Mouse (Mus musculus) embryo, embryonic 10 days (tissue): ENCODE measurements around the gene Arl3.

Source experiments
- DNase-seq: peaks from one replicate; pipeline ENCODE4 v3.0.0-alpha.2; 2015; ENCODE audit warnings: low spot score

The Arl3 gene

DNA sequence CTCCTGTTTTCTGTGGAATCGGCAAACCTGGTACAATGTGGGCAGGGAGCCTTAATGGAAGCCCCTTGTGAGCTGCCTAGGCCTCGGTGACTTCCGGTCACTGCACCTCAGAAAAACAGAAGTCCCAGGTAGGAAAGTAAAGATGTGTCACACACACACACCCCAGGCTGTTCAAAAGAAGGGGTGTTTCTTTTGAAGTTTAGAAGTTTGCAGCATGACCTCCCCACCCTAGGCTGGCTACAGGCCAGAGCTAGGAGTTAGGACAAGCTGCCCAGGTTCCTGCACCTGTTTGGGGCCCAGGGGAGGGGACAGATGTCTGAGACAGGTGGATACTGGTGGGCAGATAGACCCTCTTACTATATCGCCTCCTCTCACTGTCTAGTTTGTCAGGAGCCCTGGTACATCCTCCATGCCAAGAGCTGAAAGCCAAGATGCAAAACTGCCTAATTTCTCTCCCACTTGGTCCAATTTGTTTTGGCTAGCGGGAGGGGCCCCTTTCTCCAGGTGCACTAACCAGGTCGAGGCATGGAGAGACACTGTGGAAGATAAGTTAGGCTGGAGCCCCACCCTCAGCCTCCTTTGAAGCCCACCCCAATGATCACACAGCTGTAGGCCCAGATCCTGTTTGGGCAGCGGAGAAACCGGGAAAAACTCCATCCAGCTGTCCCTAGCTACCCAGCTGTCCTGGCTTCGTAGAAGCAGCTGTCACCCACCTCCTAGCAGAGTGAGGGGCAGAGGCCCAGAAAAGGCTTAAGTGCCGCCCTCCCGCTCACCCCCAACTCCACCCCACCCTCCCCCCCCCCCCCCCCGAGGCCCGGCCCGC lies 55.3 kb downstream of the Arl3 start:
- peak; percentile 59 for DNase-seq

DNA sequence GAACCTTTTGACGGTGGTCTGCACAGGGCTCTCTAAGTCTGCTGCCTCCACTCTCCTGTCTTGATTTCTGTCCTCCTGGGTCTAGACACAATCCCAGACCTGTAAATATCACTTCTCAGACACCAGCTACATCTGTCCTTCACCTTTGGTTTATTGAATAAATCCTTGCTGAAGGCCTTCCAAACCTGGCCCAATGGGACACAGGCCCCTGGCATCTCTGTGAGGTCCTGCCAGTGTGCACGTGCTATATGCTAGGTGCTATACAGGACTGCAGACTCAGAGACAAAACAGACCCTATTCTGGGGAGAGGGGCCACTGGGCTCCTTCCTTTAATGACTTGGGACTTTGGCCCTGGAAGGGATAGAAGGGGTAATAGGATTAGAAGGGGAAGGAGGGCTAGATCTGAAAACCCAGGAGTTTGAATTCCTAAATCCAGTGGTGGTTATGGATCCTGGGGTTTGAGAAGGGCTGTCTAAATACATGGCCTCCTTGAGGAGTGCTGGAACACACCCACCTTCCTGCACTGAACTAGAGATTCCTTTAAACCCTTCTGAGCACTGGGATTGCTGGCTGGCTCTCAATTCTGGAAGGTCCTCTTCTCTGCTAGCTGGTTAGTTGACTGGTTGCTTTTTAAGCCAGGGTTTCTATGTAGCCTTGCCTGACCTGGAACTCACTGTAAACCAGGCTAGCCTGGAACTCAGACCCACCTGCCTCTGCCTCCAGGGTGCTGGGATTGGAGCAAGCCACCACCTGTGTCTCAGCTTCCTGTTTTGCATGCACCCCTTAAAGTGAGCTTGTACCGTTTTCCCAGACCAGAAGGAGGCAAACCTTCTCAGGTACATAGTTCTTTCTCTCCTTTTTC lies 56.1 kb downstream of the Arl3 start:
- DNase-seq: no peak

DNA sequence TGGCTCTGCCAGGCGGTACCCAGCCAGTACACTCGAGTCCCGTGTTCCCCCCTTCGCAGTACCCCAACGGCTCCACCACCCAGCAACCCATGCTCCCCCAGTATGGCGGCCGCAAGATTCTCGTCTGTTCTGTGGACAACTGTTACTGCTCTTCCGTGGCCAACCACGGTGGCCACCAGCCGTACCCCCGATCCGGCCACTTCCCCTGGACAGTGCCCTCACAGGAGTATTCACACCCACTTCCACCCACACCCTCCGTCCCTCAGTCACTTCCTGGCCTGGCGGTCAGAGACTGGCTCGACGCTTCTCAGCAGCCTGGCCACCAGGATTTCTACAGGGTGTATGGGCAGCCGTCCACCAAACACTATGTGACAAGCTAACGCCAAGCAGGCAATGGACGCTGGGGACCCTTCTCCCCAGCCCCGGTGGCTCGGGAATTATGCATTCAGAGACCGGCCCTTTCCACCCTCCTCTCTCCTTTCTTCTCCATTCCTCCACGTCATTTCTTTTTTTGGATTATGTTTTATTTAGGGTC lies 57.6 kb downstream of the Arl3 start:
- DNase-seq: no peak

DNA sequence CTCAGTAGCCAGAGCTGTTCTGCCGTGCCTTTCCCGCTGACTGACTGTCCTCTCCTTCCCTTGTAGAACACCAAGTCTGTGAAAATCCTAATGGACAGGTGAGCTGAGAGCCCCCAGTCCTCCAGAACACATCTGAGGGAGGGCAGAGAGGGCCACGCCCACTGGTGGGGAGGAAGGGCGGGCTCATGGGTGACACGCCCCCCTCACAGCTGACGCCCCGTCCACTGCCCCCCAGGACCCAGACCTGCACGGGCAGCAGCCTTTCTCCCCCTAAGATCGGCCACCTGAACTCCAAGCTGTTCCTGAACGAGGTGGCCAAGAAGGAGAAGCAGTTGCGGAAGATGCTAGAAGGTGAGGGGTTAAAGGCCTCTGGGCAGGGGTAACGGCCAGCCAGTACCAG lies 58.6 kb downstream of the Arl3 start:
- DNase-seq: no peak

DNA sequence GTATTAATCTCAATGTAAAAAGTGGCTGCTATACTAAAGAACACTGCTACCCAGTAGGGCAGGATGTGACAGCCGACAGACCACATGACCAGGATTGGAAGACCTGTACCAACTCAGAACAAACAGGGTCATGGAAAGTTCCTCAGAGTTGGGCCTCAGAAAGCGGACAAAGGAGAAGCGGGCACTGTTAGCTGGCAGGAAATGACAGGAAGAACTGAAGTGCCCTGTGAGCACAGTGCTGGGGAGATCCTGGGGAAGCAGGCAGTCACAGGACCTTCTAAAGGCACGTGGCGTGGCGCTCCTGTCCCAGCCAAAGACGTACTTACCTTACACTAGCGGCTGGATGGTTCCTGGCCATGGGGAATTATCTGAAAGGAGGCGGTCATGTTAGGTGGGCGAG lies 61.7 kb downstream of the Arl3 start:
- no peak for DNase-seq

DNA sequence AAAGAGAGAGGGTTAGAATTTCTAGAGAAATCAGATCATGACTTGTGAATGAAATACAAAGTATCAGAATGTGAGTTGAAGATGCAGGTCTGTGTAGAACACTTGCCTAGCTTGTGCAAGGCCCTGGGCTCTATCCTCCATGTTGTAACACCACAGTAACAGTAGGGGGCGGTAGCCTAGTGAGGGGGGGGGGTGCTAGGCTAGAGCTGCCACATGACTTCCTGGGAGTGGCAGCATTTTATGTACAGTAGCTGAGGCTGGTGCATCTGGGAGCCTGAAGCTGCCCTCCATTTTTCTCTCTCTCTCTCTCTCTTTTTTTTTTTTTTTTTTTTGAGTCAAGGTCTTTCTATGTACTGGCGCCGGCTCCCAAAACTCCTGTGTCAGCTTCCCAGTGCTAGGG lies 62.2 kb downstream of the Arl3 start:
- DNase-seq: no peak

DNA sequence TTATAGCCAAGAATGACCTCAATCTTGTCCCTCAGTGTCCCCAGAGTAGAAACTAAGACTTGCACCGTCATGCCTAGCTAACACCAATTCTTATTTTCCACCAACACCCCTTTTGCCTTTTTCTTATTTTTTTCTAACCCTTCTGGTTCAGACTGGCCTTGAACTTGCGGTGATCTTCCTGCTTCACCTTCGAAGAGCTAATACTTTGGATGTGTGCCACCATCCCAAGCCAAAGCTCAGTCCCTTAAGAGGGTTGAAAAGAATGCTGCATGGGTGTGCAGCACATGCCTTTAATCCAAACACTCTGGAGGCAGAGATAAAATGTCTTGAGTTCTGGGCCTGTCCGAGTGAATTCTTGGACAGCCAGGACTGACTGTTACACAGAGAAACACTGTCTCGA lies 62.6 kb downstream of the Arl3 start:
- DNase-seq: no peak

DNA sequence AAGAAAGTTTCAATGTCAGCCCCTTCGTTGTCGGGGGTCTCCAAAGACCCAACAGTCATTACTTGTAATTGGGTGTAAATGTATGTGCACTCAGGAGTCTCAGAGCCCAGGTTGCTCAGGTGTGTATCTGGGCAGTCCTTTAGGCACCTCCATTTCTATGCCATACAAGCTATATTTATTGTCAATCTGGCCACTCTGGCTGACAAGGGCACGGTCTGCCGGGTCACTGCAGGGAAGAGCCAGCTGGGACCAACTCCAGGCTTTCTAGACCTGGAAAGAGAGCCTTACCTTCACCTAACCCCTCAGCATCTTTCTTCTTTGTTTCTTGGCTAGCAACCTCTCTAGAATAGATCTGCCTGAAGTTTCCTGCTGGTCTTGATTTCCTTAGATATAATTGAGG lies 63.3 kb downstream of the Arl3 start:
- no peak for DNase-seq

DNA sequence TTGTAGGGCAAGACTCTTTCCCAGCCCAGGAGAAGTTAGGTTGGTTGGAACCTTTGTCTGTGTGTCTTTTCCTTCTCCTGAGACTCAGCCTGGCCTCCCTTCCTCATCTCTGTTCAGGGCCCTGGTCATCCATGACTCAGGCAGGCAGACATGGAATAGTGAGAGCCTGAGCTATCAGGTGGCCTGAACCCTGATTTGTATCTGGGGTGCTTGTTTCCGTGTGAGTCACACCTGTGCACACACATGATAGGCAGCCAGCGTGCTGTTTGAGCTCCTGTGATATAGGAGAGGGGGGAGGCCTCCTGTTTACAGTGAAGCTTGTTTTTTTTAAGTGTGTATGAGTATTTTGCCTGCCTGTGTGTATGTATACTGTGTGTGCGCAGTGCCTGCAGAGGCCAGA lies 63.8 kb downstream of the Arl3 start:
- no peak for DNase-seq

DNA sequence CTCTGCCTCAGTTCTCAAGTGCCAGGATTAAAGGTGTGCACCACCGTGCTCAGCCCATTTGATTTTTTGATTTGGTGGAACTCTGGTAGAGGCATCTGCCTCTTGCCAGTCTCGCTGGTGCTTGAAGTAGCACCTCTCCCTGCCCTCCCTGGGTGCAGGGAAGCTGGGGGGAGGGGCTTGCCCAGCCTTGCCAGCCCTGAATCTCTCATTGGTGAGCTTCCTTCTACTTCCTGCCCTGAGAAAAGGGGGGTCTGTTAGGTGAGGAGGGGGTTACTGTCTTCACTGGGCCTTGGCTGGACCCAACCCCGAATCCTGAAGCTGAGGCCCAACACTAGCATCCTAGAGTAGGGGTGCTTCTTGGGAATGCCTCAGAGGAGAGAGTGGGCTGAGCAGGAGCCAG lies 64.3 kb downstream of the Arl3 start:
- DNase-seq: no peak

DNA sequence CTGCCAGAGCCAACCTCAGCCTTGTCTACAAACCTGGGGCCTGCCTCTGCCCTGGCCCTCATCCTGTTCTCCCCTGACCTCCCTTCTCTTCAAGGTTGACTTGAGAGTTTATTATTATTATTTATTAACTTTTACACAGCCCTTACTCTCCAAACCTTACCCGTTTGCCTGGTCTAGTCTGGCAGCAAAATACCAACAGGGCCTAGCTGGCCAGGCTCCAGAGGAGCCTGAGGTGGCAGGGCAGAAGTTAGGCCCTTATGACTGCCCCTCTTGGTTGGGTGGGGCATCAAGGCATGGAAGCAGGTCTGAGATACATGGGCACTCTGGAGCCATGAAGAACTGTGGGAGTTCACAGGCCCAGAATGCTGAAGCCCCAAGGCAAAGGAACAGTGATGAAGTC lies 65.2 kb downstream of the Arl3 start:
- no peak for DNase-seq

DNA sequence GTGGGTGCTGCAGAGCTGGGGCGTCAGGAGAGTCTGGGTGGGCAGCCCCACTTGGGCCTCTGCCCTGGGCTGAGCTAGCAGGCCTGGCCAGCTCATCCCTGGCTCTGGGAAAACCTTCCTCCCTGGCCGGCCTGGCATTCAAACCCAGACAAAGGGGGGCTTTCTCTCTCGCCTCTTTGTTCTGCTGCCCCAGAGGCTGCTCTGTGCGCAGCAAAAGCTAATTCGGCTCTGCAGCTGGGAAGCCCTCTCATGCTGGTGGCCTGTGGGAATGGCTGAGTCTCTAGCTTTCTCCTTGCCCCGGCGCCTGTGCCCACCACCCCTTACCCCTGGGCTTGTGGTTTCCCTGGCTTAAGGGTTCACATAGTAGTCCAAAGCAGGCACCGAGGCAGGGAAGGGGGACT lies 65.8 kb downstream of the Arl3 start:
- peak; percentile 69 for DNase-seq

DNA sequence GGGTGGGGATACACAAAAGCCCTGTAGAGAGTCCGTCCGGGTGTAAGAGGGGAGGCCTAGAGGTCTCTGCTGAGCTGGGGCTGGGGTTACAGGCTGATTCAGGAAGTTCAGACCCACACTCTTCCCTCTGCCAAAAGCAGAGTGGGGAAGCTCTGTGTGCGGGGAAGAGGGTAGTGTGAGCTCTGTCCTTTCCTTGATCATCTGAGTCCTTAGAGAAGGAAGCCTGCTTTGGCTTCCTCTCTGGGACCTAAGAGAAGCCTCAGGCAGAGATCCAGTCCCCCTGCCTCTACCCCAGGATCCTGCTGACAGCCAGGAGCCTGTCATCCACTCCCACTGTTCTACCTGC lies 66.7 kb downstream of the Arl3 start:
- no peak for DNase-seq

DNA sequence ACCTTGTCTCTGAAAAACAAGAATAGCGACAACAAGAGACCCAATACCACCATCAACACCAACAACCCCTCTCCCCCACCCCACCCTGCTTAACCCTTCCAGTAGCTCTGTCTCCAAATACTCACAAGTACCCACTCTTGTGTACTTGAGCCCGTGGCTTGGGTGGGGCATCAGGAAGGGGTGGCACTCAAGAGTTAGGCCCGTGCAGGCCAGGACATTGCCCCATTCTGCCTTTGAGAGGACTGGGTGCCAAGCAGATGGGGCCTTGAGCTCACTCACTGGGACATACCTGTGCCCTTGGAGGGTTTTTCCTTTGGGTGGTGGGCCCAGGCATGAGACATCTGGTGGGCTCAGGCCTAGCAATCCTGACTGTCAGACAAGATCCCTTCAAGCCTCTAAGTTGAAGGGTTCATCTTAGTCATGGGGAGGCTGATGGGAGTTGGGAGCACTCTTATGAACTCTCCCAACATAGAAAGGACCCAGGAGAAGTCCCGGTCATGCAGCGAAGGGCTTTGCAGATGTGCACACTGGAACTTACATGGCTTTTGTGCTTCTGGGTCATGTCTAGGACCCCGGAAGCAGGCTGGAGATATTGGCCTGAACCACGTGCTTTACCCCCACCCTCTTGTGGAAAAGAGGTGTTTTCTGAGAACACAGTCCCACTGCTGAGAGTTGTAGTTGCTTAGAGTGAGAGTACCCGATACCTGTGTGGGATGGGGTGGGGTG lies 67.2 kb downstream of the Arl3 start:
- no peak for DNase-seq

DNA sequence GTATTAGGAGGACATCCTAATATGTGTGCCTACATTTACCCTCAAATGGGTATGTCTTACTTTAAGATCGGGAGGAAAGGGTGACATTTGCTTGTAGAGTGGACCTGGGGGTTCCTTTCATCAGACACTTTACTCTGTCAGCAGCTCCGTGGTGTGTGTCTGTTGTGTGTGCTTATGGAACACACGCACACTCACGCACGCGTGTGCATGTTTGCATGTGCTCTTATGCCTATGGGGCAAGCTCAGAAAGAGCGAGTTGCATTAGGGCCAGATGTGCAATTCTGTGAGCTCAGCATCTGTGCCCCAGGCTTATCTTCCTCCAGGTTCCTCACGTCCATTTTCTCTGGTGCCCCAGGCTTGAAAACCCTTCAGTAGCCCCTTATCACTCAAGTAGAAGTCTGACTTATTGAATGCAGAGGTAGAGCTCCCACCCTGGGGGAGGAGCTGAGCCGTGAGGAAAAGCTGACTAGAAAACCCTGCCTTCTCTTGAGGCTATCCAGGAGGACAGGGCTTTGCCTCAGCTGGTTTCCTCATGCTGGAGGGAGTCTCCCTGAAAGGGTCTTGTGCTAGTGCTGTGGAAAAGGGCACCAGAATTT lies 68.1 kb downstream of the Arl3 start:
- DNase-seq: no peak

DNA sequence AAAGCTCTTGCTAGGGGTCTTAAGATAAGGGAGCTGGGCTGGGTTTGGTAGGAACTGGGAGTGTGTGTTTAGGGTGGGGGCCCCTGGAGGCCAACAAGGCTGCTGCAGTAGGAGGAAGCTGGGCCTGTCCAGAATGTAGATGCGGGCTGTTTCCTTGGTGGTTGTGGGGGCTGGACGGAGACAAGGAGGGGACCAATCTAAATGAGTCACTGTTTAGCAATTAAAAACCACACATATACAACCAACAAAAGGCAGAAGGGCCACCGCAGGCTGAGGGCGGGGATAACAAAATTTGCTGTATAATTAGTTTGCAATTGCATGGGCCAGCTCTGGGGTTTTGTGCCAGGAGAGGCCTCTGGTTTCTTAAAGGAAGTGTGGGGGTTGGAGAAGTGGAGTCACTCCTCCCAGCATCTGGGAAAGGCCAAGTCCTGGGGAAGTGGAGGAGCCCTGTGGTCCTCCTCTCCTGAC lies 68.9 kb downstream of the Arl3 start:
- peak; percentile 45 for DNase-seq

DNA sequence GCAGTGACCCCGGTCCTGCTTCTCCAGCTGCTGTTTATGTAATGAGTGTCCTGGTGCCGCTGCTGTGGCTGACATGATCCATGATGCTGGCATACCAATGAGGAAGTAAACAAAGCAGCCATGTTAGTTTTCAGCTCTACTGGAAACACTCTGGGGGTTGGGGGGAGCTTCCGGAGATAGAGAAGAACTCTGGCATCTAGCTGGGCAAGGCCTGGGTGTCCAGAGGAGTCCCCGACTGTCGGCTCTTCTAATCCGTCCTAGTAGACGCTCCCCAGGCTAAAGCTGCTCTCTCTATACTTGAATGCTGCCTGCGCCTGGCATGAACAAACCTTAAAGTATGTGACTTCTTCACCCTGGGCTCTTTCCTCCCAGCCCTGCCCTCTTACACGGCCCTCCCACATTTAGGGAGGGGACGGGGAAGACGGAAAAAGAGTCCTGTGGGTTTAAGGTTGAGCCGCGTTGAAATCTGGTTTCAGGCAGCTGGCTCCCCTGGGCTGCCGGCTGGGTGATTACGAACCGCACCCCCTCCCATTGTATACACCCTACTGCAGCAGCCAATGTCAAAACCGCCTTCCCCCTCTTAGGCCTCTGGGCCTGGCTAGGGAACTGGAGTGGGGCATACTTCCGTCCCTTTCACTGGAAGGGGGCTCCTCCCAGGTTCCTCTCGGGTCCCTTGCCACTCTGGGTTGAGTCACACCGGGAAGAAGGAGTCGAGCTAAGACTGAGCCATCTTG lies 69.5 kb downstream of the Arl3 start:
- peak; percentile 71 for DNase-seq

DNA sequence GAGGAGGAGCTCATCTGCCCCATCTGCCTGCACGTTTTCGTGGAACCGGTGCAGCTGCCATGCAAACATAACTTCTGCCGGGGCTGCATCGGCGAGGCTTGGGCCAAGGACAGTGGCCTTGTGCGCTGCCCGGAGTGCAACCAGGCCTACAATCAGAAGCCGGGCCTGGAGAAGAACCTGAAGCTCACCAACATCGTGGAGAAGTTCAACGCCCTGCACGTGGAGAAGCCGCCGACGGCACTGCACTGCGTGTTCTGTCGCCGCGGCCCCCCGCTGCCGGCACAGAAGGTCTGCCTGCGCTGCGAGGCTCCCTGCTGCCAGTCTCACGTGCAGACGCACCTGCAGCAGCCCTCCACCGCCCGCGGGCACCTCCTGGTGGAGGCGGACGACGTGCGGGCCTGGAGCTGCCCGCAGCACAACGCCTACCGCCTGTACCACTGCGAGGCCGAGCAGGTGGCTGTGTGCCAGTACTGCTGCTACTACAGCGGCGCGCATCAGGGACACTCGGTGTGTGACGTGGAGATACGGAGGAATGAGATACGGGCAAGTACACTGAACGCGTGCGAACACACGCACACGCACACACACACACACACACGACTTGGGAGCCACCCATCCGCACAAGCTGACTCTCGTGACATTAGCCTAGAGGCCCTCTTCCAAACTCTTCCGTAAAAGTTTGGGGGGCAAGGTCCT lies 70.4 kb downstream of the Arl3 start:
- DNase-seq: peak; percentile 69

DNA sequence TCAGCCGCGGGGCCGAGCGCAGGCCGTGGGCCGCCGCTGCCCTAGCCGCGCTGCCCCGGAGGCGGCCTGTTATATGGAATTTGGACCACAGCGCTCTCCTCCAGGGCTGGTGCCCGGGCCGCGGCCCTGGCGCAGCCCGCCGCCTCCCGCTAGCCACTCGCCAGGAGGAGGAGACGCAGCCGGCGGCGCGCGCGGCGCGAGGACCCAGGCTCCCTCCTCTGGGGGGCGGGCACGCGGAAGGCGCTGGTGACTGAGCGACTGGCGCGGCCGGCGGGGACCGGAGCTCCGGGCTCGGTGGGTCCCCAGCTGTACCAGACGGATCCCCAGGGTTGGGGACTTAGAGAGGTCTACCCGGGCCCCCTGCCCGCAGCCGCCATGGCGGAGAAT lies 70.9 kb downstream of the Arl3 start:
- DNase-seq: peak; percentile 64

DNA sequence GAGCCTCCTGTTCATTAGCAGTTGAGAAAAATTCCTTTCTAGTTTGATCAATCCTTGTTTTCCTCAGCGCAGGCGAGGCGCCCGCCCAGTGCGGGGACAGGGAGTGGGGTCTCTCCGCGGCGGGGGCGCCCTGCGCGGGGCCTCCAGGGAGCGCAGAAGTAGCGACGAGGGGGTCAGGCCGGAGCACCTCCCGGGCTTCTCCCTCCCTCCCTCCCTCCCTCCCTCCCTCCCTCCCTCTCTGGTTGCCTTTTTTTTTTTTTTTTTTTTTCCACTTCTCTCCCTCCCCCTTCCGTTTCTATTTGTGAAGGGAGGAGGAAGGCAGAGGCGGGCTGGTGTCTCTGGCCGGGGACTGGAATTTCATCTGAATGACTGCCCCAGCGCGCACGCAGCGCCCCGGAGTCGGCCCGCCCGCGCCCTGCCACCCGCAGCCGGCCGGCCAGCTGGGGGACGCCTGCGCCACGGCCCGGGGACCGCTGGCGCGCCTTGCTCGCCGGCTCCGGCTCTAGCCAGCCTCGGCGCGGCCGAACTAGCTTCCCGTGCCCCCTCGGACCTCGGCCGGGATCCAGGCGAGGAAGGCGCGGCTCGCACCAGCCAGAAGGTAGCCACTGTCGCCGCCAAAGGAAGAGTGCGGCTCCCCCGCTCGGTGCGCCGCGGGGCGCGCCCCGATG lies 71.5 kb downstream of the Arl3 start, which contains the start of gene Trim8:
TSS of gene Trim8 (plus strand) at position 302 of the 668 bp plus-strand sequence.
- DNase-seq: peak; percentile 80
